Mouse (Mus musculus) embryonic facial prominence, embryonic 12.5 days (tissue): ENCODE results near the gene Gabrp. TPM values are rescaled to one million over a fixed set of nuclear protein-coding genes. Genes with fewer than 3 reads are reported as not detected.

ENCODE experiments used
- ATAC-seq: fragments of 200-750 bp; cut with Nextera tagmentation; 2 replicates; pipeline ENCODE4 v1.8.0; 2017; ENCODE audit not compliant: insufficient number of reproducible peaks, insufficient read depth, low FRiP score, low TSS enrichment
- H3K27ac ChIP-seq: fragments of 300-500 bp; sonication (generic); 2 replicates; pipeline ENCODE4 v1.5.1; 2016; ENCODE audit warnings: mild to moderate bottlenecking
- H3K27me3 ChIP-seq: fragments of 300-500 bp; sonication (generic); 2 replicates; pipeline ENCODE4 v1.6.1; 2016; ENCODE audit warnings: mild to moderate bottlenecking, moderate library complexity
- H3K36me3 ChIP-seq: fragments of 300-500 bp; sonication (generic); 2 replicates; pipeline ENCODE4 v1.6.1; 2016; ENCODE audit warnings: mild to moderate bottlenecking
- H3K4me1 ChIP-seq: fragments of 300-500 bp; sonication (generic); 2 replicates; pipeline ENCODE4 v1.6.1; 2016
- H3K4me2 ChIP-seq: fragments of 300-500 bp; sonication (generic); replicated peaks from 2 replicates; pipeline ENCODE4 v1.6.1; 2016; ENCODE audit warnings: mild to moderate bottlenecking, moderate library complexity
- H3K4me3 ChIP-seq: fragments of 300-500 bp; sonication (generic); 2 replicates; pipeline ENCODE4 v1.5.1; 2016; ENCODE audit warnings: mild to moderate bottlenecking
- H3K9ac ChIP-seq: fragments of 300-500 bp; sonication (generic); 2 replicates; pipeline ENCODE4 v1.6.1; 2016; ENCODE audit warnings: mild to moderate bottlenecking, moderate library complexity
- H3K9me3 ChIP-seq: fragments of 300-500 bp; sonication (generic); 2 replicates; pipeline ENCODE4 v1.6.1; 2016; ENCODE audit warnings: mild to moderate bottlenecking, moderate library complexity
- WGBS: fragments of 180-500 bp; shearing (Covaris S2); methylation state at CpG from one replicate; pipeline ENCODE4 v1.1.7; 2016; 5-methylcytosine and 5-hydroxymethylcytosine counted together
- polyA plus RNA-seq: library from polyadenylated mRNA; unstranded; fragments of >200 nt; fragmentation: Nextera tagmentation; extraction: Ambion mirVana; gene quantifications from 2 replicates; pipeline ENCODE4 v1.2.1, GENCODE M21; 2016

Gene Gabrp
- 4.2 and 6.4 TPM in 2 replicates for polyA plus RNA-seq

- ATAC-seq: no peak
- 48% methylated on average over 6 of the region's 6 CpGs for WGBS
- no peak within 1 kb of the TSS for H3K4me2 ChIP-seq
- no peaks in the 10 kb centered on the region for H3K4me1 ChIP-seq
- no peak within 1 kb of the TSS for H3K27ac ChIP-seq
- no peak within 1 kb of the TSS for H3K9ac ChIP-seq
- no peak within 1 kb of the TSS for H3K4me3 ChIP-seq
- H3K36me3 ChIP-seq: no peaks in the 10 kb centered on the region
- no peaks in the 10 kb centered on the region for H3K27me3 ChIP-seq
- H3K9me3 ChIP-seq: no peaks in the 10 kb centered on the region
Measured at GRCm38 (mm10) chr11:33578859-33579258, at the start of gene Gabrp. Gabrp (minus strand) TSS chr11:33578959.

GRCm38 (mm10) chr11:33627136-33627742 is 48.5 kb upstream of the Gabrp start:
- Histone ChIP-seq H3K36me3 (no peaks in the 10 kb centered on the region), H3K27ac (no peak overlapping the region), H3K9me3 (no peaks in the 10 kb centered on the region), H3K4me2 (no peak overlapping the region), H3K27me3 (no peaks in the 10 kb centered on the region), H3K4me1 (no peaks in the 10 kb centered on the region), H3K9ac (no peak overlapping the region), H3K4me3 (no peak overlapping the region)
- WGBS: 82% methylated on average over 4 of the region's 4 CpGs
- no peak for ATAC-seq

GRCm38 (mm10) chr11:33614218-33614617 is 35.5 kb upstream of the Gabrp start:
- Histone ChIP-seq H3K4me3 (no peak overlapping the region), H3K9me3 (no peaks in the 10 kb centered on the region), H3K27me3 (no peaks in the 10 kb centered on the region), H3K4me1 (no peaks in the 10 kb centered on the region), H3K36me3 (no peaks in the 10 kb centered on the region), H3K27ac (no peak overlapping the region), H3K4me2 (no peak overlapping the region), H3K9ac (no peak overlapping the region)
- 7% methylated on average over 15 of the region's 15 CpGs for whole genome bisulfite sequencing
- ATAC-seq: no peak

- ATAC-seq: peak; percentile 84; the same call in 1 of the 2 replicates
- Histone ChIP-seq H3K4me1 (peaks cover 5% of the 10 kb centered on the region; the same call in 1 of the 2 replicates), H3K27me3 (no peaks in the 10 kb centered on the region), H3K27ac (no peak overlapping the region), H3K4me2 (no peak overlapping the region), H3K4me3 (no peak overlapping the region), H3K36me3 (no peaks in the 10 kb centered on the region), H3K9me3 (no peaks in the 10 kb centered on the region), H3K9ac (no peak overlapping the region)
- 13% methylated on average over 3 of the region's 3 CpGs for WGBS
Measured at GRCm38 (mm10) chr11:33607784-33608183, 29.0 kb upstream of the Gabrp start.

GRCm38 (mm10) chr11:33603174-33603573 is 24.4 kb upstream of the Gabrp start:
- Histone ChIP-seq H3K4me2 (no peak overlapping the region), H3K27me3 (no peaks in the 10 kb centered on the region), H3K36me3 (no peaks in the 10 kb centered on the region), H3K9me3 (no peaks in the 10 kb centered on the region), H3K4me1 (peaks cover 5% of the 10 kb centered on the region; the same call in 1 of the 2 replicates), H3K4me3 (no peak overlapping the region), H3K27ac (no peak overlapping the region), H3K9ac (no peak overlapping the region)
- WGBS: 69% methylated on average over 2 of the region's 2 CpGs
- no peak for ATAC-seq

GRCm38 (mm10) chr11:33598986-33599385 is 20.2 kb upstream of the Gabrp start, which contains the start of gene D130052B06Rik:
D130052B06Rik (plus strand) TSS chr11:33599302.
- Histone ChIP-seq H3K27me3 (no peaks in the 10 kb centered on the region), H3K27ac (no peak within 1 kb of the TSS), H3K4me2 (no peak within 1 kb of the TSS), H3K4me3 (no peak within 1 kb of the TSS), H3K9ac (no peak within 1 kb of the TSS), H3K36me3 (no peaks in the 10 kb centered on the region), H3K4me1 (no peaks in the 10 kb centered on the region), H3K9me3 (no peaks in the 10 kb centered on the region)
- 73% methylated on average over 4 of the region's 4 CpGs for WGBS
- ATAC-seq: no peak

- Histone ChIP-seq H3K4me3 (no peak overlapping the region), H3K4me1 (no peaks in the 10 kb centered on the region), H3K9me3 (no peaks in the 10 kb centered on the region), H3K9ac (no peak overlapping the region), H3K27me3 (no peaks in the 10 kb centered on the region), H3K36me3 (no peaks in the 10 kb centered on the region), H3K4me2 (no peak overlapping the region), H3K27ac (no peak overlapping the region)
- ATAC-seq: no peak
- WGBS: 84% methylated on average over 4 of the region's 4 CpGs
Measured at GRCm38 (mm10) chr11:33596655-33597054, 17.9 kb upstream of the Gabrp start.

- WGBS: 82% methylated on average over 4 of the region's 4 CpGs
- H3K9me3 ChIP-seq: no peaks in the 10 kb centered on the region
- no peak for ATAC-seq
Measured at GRCm38 (mm10) chr11:33592826-33593225, 14.1 kb upstream of the Gabrp start.

GRCm38 (mm10) chr11:33590771-33591170 is 12.0 kb upstream of the Gabrp start:
- H3K4me1 ChIP-seq: no peaks in the 10 kb centered on the region
- WGBS: 88% methylated on average over 3 of the region's 3 CpGs

More at GRCm38 (mm10) chr11:33592826-33593225, 14.1 kb upstream of the Gabrp start:
- Histone ChIP-seq H3K9ac (no peak overlapping the region), H3K4me1 (no peaks in the 10 kb centered on the region), H3K36me3 (no peaks in the 10 kb centered on the region), H3K27me3 (no peaks in the 10 kb centered on the region), H3K27ac (no peak overlapping the region), H3K4me3 (no peak overlapping the region), H3K4me2 (no peak overlapping the region)

GRCm38 (mm10) chr11:33586614-33587013 is 7.9 kb upstream of the Gabrp start:
- no peak for ATAC-seq
- no peaks in the 10 kb centered on the region for H3K4me1 ChIP-seq
- WGBS: 80% methylated on average over 6 of the region's 6 CpGs
- no peak overlapping the region for H3K4me2 ChIP-seq
- H3K27ac ChIP-seq: no peak overlapping the region
- H3K36me3 ChIP-seq: no peaks in the 10 kb centered on the region
- H3K9ac ChIP-seq: no peak overlapping the region
- H3K9me3 ChIP-seq: no peaks in the 10 kb centered on the region
- H3K27me3 ChIP-seq: no peaks in the 10 kb centered on the region
- no peak overlapping the region for H3K4me3 ChIP-seq

More at GRCm38 (mm10) chr11:33590771-33591170, 12.0 kb upstream of the Gabrp start:
- no peak for ATAC-seq
- Histone ChIP-seq H3K9me3 (no peaks in the 10 kb centered on the region), H3K27ac (no peak overlapping the region), H3K4me2 (no peak overlapping the region), H3K27me3 (no peaks in the 10 kb centered on the region), H3K4me3 (no peak overlapping the region), H3K36me3 (no peaks in the 10 kb centered on the region), H3K9ac (no peak overlapping the region)

- H3K36me3 ChIP-seq: no peaks in the 10 kb centered on the region
- no peak for ATAC-seq
- WGBS: 50% methylated on average over 3 of the region's 3 CpGs
Measured at GRCm38 (mm10) chr11:33579621-33580020, 862 bp upstream of the Gabrp start.

GRCm38 (mm10) chr11:33574944-33575343 is 3.8 kb downstream of the Gabrp start:
- ATAC-seq: no peak
- no peaks in the 10 kb centered on the region for H3K4me1 ChIP-seq
- H3K27me3 ChIP-seq: no peaks in the 10 kb centered on the region
- no peaks in the 10 kb centered on the region for H3K36me3 ChIP-seq
- no peak overlapping the region for H3K4me2 ChIP-seq
- WGBS: 83% methylated on average over 3 of the region's 3 CpGs
- no peak overlapping the region for H3K4me3 ChIP-seq
- no peak overlapping the region for H3K27ac ChIP-seq
- H3K9me3 ChIP-seq: no peaks in the 10 kb centered on the region
- no peak overlapping the region for H3K9ac ChIP-seq

More at GRCm38 (mm10) chr11:33579621-33580020, 862 bp upstream of the Gabrp start:
- no peak overlapping the region for H3K4me2 ChIP-seq
- no peak overlapping the region for H3K4me3 ChIP-seq
- H3K9me3 ChIP-seq: no peaks in the 10 kb centered on the region
- no peak overlapping the region for H3K27ac ChIP-seq
- no peak overlapping the region for H3K9ac ChIP-seq
- no peaks in the 10 kb centered on the region for H3K4me1 ChIP-seq
- H3K27me3 ChIP-seq: no peaks in the 10 kb centered on the region
